Comparison of ENCODE assay signal across 7 mouse cellular contexts in genomic region chr2:23155777-23156607, GRCm38 (mm10). TPM values are rescaled to one million over a fixed set of nuclear protein-coding genes. Genes with fewer than 3 reads are reported as not detected.
A peak's percentile ranks its signal among the peaks of the same experiment; 100 is the strongest.
DNase-seq lines count a peak whose midpoint lies in the region; ATAC-seq lines count a peak whose summit lies in the region.

Gene Mastl, minus strand, starts transcription at chr2:23156024.
Gene Yme1l1, plus strand, starts transcription at chr2:23156369.

- peak within 1 kb of the TSS; percentile 68 for H3K4me2 ChIP-seq in intestine, embryonic 15.5 days (replicated peaks)

- peak; percentile 98 for DNase-seq in adrenal gland, adult 2 months
- DNase-seq in embryo, embryonic 11.5 days (ENCODE audit: low read depth, low spot score) = peak; percentile 93
- peak; percentile 89 to 96 for DNase-seq in gastrocnemius, postnatal 36 days
- peak; percentile 99 for DNase-seq in left cerebral cortex, postnatal 25 days (ENCODE audit: low spot score in 2 of 2)
- peak; percentile 97 for DNase-seq in midbrain, embryonic 10.5 days (ENCODE audit: low spot score)
- peak; percentile 97 for DNase-seq in right cerebral cortex, postnatal 4 days

- peaks cover 5% of the 10 kb centered on the region; the same call in 1 of the 2 replicates for H3K4me1 ChIP-seq in intestine, embryonic 15.5 days (replicated peaks)
- peaks cover 33% of the 10 kb centered on the region for H3K4me1 ChIP-seq in midbrain, embryonic 10.5 days

- WGBS in intestine, embryonic 15.5 days = under 1% methylated on average over 61 of the region's 61 CpGs
- WGBS in midbrain, embryonic 10.5 days = under 1% methylated on average over 61 of the region's 61 CpGs

- H3K4me3 ChIP-seq in intestine, embryonic 15.5 days (replicated peaks) = peak within 1 kb of the TSS; percentile 79
- peak within 1 kb of the TSS; percentile 82 for H3K4me3 ChIP-seq in midbrain, embryonic 10.5 days

- H3K27me3 ChIP-seq in intestine, embryonic 15.5 days (replicated peaks) = no peaks in the 10 kb centered on the region
- H3K27me3 ChIP-seq in midbrain, embryonic 10.5 days (ENCODE audit: low read depth, poor library complexity, severe bottlenecking) = no peaks in the 10 kb centered on the region

- intact Hi-C loops in gastrocnemius, postnatal 36 days (cut with DNase I) = loop anchor here (1.0 to 10.0 kb wide), 3 partner anchors 39 to 261 kb away; partner anchors contain the start of genes Acbd5 and Pdss1
- intact Hi-C loops in left cerebral cortex, postnatal 25 days (cut with DNase I) = loop anchor here (1.0 to 2.0 kb wide), 2 partner anchors 88 to 261 kb away; partner anchors contain the start of genes Acbd5 and Pdss1

- no peaks in the 10 kb centered on the region for H3K36me3 ChIP-seq in intestine, embryonic 15.5 days
- H3K36me3 ChIP-seq in midbrain, embryonic 10.5 days = peaks cover 18% of the 10 kb centered on the region

- H3K27ac ChIP-seq in intestine, embryonic 15.5 days = peak within 1 kb of the TSS; percentile 100
- peak within 1 kb of the TSS; percentile 94 for H3K27ac ChIP-seq in midbrain, embryonic 10.5 days (replicated peaks)

- peak; percentile 98 for ATAC-seq in intestine, embryonic 15.5 days

- no peaks in the 10 kb centered on the region for H3K9me3 ChIP-seq in intestine, embryonic 15.5 days
- H3K9me3 ChIP-seq in midbrain, embryonic 10.5 days (replicated peaks) = no peaks in the 10 kb centered on the region

- H3K9ac ChIP-seq in intestine, embryonic 15.5 days = peak within 1 kb of the TSS; percentile 82

RNA-seq across cellular contexts. Expression of gene Mastl, which starts in this region (rescaled TPM):
- under 1 TPM; 0.55 to 0.97 TPM for total RNA-seq in adrenal gland, adult 2 months (2021)
- 0.09 TPM in 1 of 2 replicates, not detected in the other for polyA plus RNA-seq in adrenal gland, adult 2 months (2012; rRNA removed)
- total RNA-seq in gastrocnemius, postnatal 36 days (2021) = under 1 TPM; 0.20 to 0.28 TPM
- polyA plus RNA-seq in intestine, embryonic 15.5 days (2015; fragmentation: Nextera tagmentation; extraction: Ambion mirVana) = 7.1 and 9.3 TPM in 2 replicates
- under 1 TPM; 0.69 to 0.89 TPM for total RNA-seq in left cerebral cortex, postnatal 25 days (2021)
- 16.8 and 18.1 TPM in 2 replicates for polyA plus RNA-seq in midbrain, embryonic 10.5 days (2016; fragmentation: Nextera tagmentation; extraction: Ambion mirVana)

RNA-seq across cellular contexts. Expression of gene Yme1l1, which starts in this region (rescaled TPM):
- total RNA-seq in adrenal gland, adult 2 months (2021) = 100 to 1,000 TPM in 1 of 2 experiments, 10 to 100 TPM in 1; 94.5 to 124 TPM
- 0.75 and 1.1 TPM in 2 replicates for polyA plus RNA-seq in adrenal gland, adult 2 months (2012; rRNA removed)
- 10 to 100 TPM; 54.5 to 55.8 TPM for total RNA-seq in gastrocnemius, postnatal 36 days (2021)
- 62.5 and 72.7 TPM in 2 replicates for polyA plus RNA-seq in intestine, embryonic 15.5 days (2015; fragmentation: Nextera tagmentation; extraction: Ambion mirVana)
- 10 to 100 TPM; 90.2 to 91.7 TPM for total RNA-seq in left cerebral cortex, postnatal 25 days (2021)
- polyA plus RNA-seq in midbrain, embryonic 10.5 days (2016; fragmentation: Nextera tagmentation; extraction: Ambion mirVana) = 73.5 and 79.3 TPM in 2 replicates

Comparison
In these comparisons a context has a peak if more than half of its experiments do, and no peak if none do; other contexts are left out.
1. Peak in every context shown above with its lines: DNase-seq, ATAC-seq, H3K4me3 ChIP-seq and H3K27ac ChIP-seq.
2. RNA of gene Yme1l1 (polyA plus RNA-seq): 73.5 to 79.3 TPM in midbrain, embryonic 10.5 days and 62.5 to 72.7 TPM in intestine, embryonic 15.5 days; 0.75 to 1.1 TPM in adrenal gland, adult 2 months; every median in the first group is over 10 times any median in the second.